Comparison of ENCODE assay signal across 18 mouse cellular contexts in the genomic region with DNA sequence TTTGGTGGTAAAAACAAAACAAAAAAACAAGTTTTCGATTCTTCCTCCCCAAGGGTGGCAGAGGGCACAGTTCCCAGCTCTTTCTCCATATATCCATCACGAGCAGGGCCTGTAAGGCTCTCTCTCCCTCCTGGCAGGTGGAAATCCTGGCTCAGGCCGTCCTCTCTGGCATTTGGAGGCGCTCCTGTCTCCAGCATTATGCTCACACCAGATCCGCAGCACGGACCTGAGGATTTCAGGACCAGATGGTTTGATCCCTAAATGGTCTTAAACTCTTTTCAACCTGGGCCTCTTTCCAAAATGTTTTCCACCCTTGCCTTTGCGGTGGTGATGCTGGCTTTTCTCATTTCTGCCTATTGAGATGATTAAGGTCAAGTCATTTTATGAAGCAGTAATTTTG. TPM values are rescaled to one million over a fixed set of nuclear protein-coding genes. Genes with fewer than 3 reads are reported as not detected.
A peak's percentile ranks its signal among the peaks of the same experiment; 100 is the strongest.
DNase-seq lines count a peak whose midpoint lies in the region; ATAC-seq lines count a peak whose summit lies in the region.
"Had no signal": no experiment of that assay in that cellular context is flagged by ENCODE, and none has a peak within 500 bp of the region (broad histone marks: within the 10 kb centered on the region; RNA-seq: fewer than 3 reads in every experiment).

No protein-coding gene starts in this region.

- ATAC-seq in hindbrain, embryonic 15.5 days (ENCODE audit: low FRiP score, low read depth) = no peak
- ATAC-seq: CD4-positive, CD25-positive, alpha-beta regulatory T cell, adult 4 months had no signal

- H3K27me3 ChIP-seq in hindbrain, embryonic 15.5 days = no peaks in the 10 kb centered on the region
- no peaks in the 10 kb centered on the region for H3K27me3 ChIP-seq in hindbrain, embryonic 10.5 days (ENCODE audit: insufficient read depth, poor library complexity, severe bottlenecking)

- 0 out of 2 replicates have a peak overlapping the region, but pooled peaks have one; percentile 2 for H3K27ac ChIP-seq in hindbrain, embryonic 15.5 days (replicated peaks)
- H3K27ac ChIP-seq in hindbrain, embryonic 10.5 days = no peak overlapping the region

- H3K9ac ChIP-seq in hindbrain, embryonic 15.5 days = no peak overlapping the region
- H3K9ac ChIP-seq: lung, embryonic 14.5 days had no signal

- H3K36me3 ChIP-seq in hindbrain, embryonic 15.5 days = no peaks in the 10 kb centered on the region
- no peaks in the 10 kb centered on the region for H3K36me3 ChIP-seq in hindbrain, embryonic 10.5 days

- no peak overlapping the region for H3K4me3 ChIP-seq in hindbrain, embryonic 15.5 days
- H3K4me3 ChIP-seq in hindbrain, embryonic 10.5 days = no peak overlapping the region
- H3K4me3 ChIP-seq: megakaryocyte, embryonic 14.5 days had no signal

- no peak for DNase-seq in hindbrain, embryonic 10.5 days (ENCODE audit: low spot score)
- DNase-seq in brain, adult 2 months (ENCODE audit: low read depth, low spot score) = peak; percentile 99
- DNase-seq in cerebellum, adult 11 months = peak; percentile 87
- DNase-seq in cerebellum, postnatal 36 days = peak; percentile 84 to 87
- no peak for DNase-seq in urinary bladder, postnatal 25 days (ENCODE audit: low spot score)
- no peak for DNase-seq in heart, postnatal 25 days (ENCODE audit: low spot score)
- DNase-seq: kidney, postnatal 10 days; lung, embryonic 14.5 days; thymus, adult 18-20 months had no signal

- no peak overlapping the region for H3K4me2 ChIP-seq in hindbrain, embryonic 15.5 days
- H3K4me2 ChIP-seq: lung, embryonic 14.5 days had no signal

- intact Hi-C loops in heart, postnatal 25 days (cut with DNase I) = no loop called here

- H3K9me3 ChIP-seq in hindbrain, embryonic 15.5 days = no peaks in the 10 kb centered on the region
- H3K9me3 ChIP-seq in hindbrain, embryonic 10.5 days = no peaks in the 10 kb centered on the region
- H3K9me3 ChIP-seq: megakaryocyte, embryonic 14.5 days had no signal

- 56% methylated on average over 7 of the region's 7 CpGs for WGBS in hindbrain, embryonic 15.5 days
- 79% methylated on average over 7 of the region's 7 CpGs for WGBS in hindbrain, embryonic 10.5 days

- H3K4me1 ChIP-seq in hindbrain, embryonic 15.5 days (replicated peaks) = peaks cover 3% of the 10 kb centered on the region; the same call in 1 of the 2 replicates
- H3K4me1 ChIP-seq in hindbrain, embryonic 10.5 days (replicated peaks) = no peaks in the 10 kb centered on the region
- H3K4me1 ChIP-seq: megakaryocyte, embryonic 14.5 days had no signal

RNA-seq across cellular contexts. Expression of a gene that starts 7.5 kb away (rescaled TPM):
- polyA plus RNA-seq in hindbrain, embryonic 15.5 days (2015; fragmentation: Nextera tagmentation; extraction: Ambion mirVana) = 0.26 and 0.41 TPM in 2 replicates
- polyA plus RNA-seq in hindbrain, embryonic 10.5 days (2016; fragmentation: Nextera tagmentation; extraction: Ambion mirVana) = not detected in 2 replicates
- not detected for total RNA-seq in heart, postnatal 25 days (2021)
- total RNA-seq: adrenal gland, postnatal 4 days; common myeloid progenitor, adult 5-6 weeks; layer of hippocampus, postnatal 14 days; liver, adult 2 months had no signal
- polyA plus RNA-seq: CD4-positive, CD25-positive, alpha-beta regulatory T cell, adult 4 months; gonadal fat pad, adult 2 months; heart, embryonic 14.5 days; liver, adult 2 months; lung, embryonic 14.5 days had no signal

Comparison
In these comparisons a context has a peak if more than half of its experiments do, and no peak if none do; other contexts are left out.
1. DNase-seq: peak in brain, adult 2 months (single experiment), cerebellum, adult 11 months (single experiment) and cerebellum, postnatal 36 days (2 of 2); none in hindbrain, embryonic 10.5 days (single experiment), urinary bladder, postnatal 25 days (single experiment) and heart, postnatal 25 days (single experiment).